Mouse (Mus musculus) heart, postnatal 0 days (tissue): ENCODE data around the gene Ephb2.

Experiments used
- CTCF ChIP-seq: IDR thresholded peaks from 2 replicates; pipeline ENCODE4 v1.5.1; 2016; ENCODE audit warnings: antibody characterized with exemption, control low read depth, low read depth
- EP300 ChIP-seq: IDR thresholded peaks from 2 replicates; pipeline ENCODE4 v1.6.1; 2016; ENCODE audit warnings: antibody characterized with exemption, low read depth

DNA sequence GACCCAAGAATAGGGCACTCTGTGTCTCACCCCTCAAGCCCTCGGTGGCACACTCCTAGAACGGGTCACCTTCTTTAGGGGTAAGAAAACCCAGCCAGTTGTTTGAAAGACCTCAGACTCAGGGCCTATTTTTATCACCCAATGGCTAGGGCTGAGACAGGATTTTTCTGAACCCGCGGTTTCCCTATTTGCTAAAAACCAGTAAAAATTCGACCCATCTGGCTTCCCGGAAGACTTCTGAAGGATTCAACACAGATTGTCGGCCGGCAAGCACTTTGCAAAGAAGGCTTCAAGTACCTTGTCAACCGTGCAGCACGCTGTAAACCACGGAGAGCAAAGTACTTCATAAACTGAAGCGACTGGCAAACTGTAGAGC, 1.4 kb downstream of the Ephb2 start:
- TF ChIP-seq CTCF (no peak), EP300 (no peak)
